Mouse (Mus musculus) ES-E14 (cell line): ENCODE results near the gene Ehbp1. TPM values are rescaled to one million over a fixed set of nuclear protein-coding genes. Genes with fewer than 3 reads are reported as not detected.

Source experiments
- DNase-seq: peaks from one replicate; pipeline ENCODE4 v3.0.0-alpha.2; 2013; ENCODE audit warnings: low read depth, low spot score
- H3K27ac ChIP-seq: 2 replicates; pipeline ENCODE4 v1.5.1; 2012; ENCODE audit warnings: low read depth, mild to moderate bottlenecking, low read length, moderate library complexity, mixed read lengths; ENCODE audit not compliant: poor library complexity, insufficient read depth, severe bottlenecking
- H3K36me3 ChIP-seq: 2 replicates; pipeline ENCODE4 v1.6.1; 2012; ENCODE audit warnings: mild to moderate bottlenecking, low read length, moderate library complexity, mixed read lengths; ENCODE audit not compliant: control insufficient read depth, poor library complexity, insufficient read depth, severe bottlenecking
- H3K4me1 ChIP-seq, 2 experiments: fragments of 150-350 bp in 1 of 2; sonication (generic) in 1 of 2; 2 replicates each; pipeline ENCODE4 v1.6.1; 2012; ENCODE audit warnings: low read length in 2 of 2, mild to moderate bottlenecking in 1 of 2, mixed read lengths in 1 of 2; ENCODE audit not compliant: control insufficient read depth in 2 of 2, insufficient read depth in 2 of 2, poor library complexity in 1 of 2
- H3K4me3 ChIP-seq, 2 experiments: fragments of 150-350 bp in 1 of 2; sonication (generic) in 1 of 2; 2 replicates each; pipeline ENCODE4 v1.5.1; 2012; ENCODE audit warnings: low read length in 2 of 2, low read depth in 1 of 2, mild to moderate bottlenecking in 1 of 2, mixed read lengths in 1 of 2; ENCODE audit not compliant: insufficient read depth in 1 of 2, poor library complexity in 1 of 2, severe bottlenecking in 1 of 2
- H3K9ac ChIP-seq: 2 replicates; pipeline ENCODE4 v1.6.1; 2012; ENCODE audit warnings: low read depth, mild to moderate bottlenecking, low read length, mixed read lengths; ENCODE audit not compliant: poor library complexity, insufficient read depth, severe bottlenecking
- H3K9me3 ChIP-seq: fragments of 150-350 bp; sonication (generic); 2 replicates; pipeline ENCODE4 v1.6.1; 2012; ENCODE audit warnings: low read depth, mild to moderate bottlenecking, low read length; ENCODE audit not compliant: control insufficient read depth, insufficient read depth
- CHD2 ChIP-seq: IDR thresholded peaks from 2 replicates; pipeline ENCODE4 v1.6.1; 2014; ENCODE audit warnings: mild to moderate bottlenecking, low read depth, low read length, inconsistent platforms
- HCFC1 ChIP-seq: IDR thresholded peaks from 2 replicates; pipeline ENCODE4 v1.6.1; 2012; ENCODE audit warnings: low read length, inconsistent platforms, borderline replicate concordance; ENCODE audit not compliant: insufficient read depth
- MAFK ChIP-seq: IDR thresholded peaks from 2 replicates; pipeline ENCODE4 v1.6.1; 2014; ENCODE audit warnings: mild to moderate bottlenecking, low read depth, low read length, inconsistent platforms; ENCODE audit not compliant: insufficient read depth
- ZC3H11A ChIP-seq: IDR thresholded peaks from 2 replicates; pipeline ENCODE4 v1.6.1; 2012; ENCODE audit warnings: low read depth, mild to moderate bottlenecking, inconsistent platforms, low read length, borderline replicate concordance
- ZNF384 ChIP-seq: IDR thresholded peaks from 2 replicates; pipeline ENCODE4 v1.6.1; 2012; ENCODE audit warnings: low read depth, low read length, inconsistent platforms
- in situ Hi-C, 2 experiments: fragments of 600-800 bp; cut with MboI; formaldehyde crosslinking; loops; one replicate each; pipeline ENCODE4 v1.15.1; 2025; ENCODE audit warnings: low sequenced_read_pairs in 2 of 2, inconsistent platforms in 1 of 2; ENCODE audit not compliant: unreplicated experiment in 2 of 2
- total RNA-seq: library from RNA; depleted of rRNA; stranded (reverse); fragments of 300-350 nt; gene quantifications from 2 replicates; pipeline ENCODE4 v1.2.3, GENCODE M21; 2012

Ehbp1 gene
- total RNA-seq, 1 experiment: 10.9 TPM

- no peak overlapping the region for H3K4me3 ChIP-seq
- no peak overlapping the region for H3K9ac ChIP-seq
- in situ Hi-C loops: no loop called here
- peaks cover 1% of the 10 kb centered on the region; the same call in 1 of the 2 replicates for H3K9me3 ChIP-seq
- TF ChIP-seq HCFC1: no peak
- TF ChIP-seq CHD2: no peak
- TF ChIP-seq ZNF384: no peak
- H3K36me3 ChIP-seq: no peaks in the 10 kb centered on the region
- no peaks in the 10 kb centered on the region for H3K4me1 ChIP-seq
- no peak for DNase-seq
- H3K27ac ChIP-seq: no peak overlapping the region
These were observed 163.5 kb downstream of the Ehbp1 start for GRCm38 (mm10) chr11:22178569-22178968.

- no peak for TF ChIP-seq ZNF384
- no peak for TF ChIP-seq HCFC1
- TF ChIP-seq ZC3H11A: no peak
- TF ChIP-seq CHD2: no peak
- no peak for TF ChIP-seq MAFK
- H3K4me3 ChIP-seq: no peak overlapping the region
- H3K4me1 ChIP-seq: no peaks in the 10 kb centered on the region
- DNase-seq: no peak
- H3K9me3 ChIP-seq: peaks cover 1% of the 10 kb centered on the region; the same call in 1 of the 2 replicates
- no peak overlapping the region for H3K9ac ChIP-seq
- in situ Hi-C loops: no loop called here
- no peak overlapping the region for H3K27ac ChIP-seq
- no peaks in the 10 kb centered on the region for H3K36me3 ChIP-seq
These were observed 167.8 kb downstream of the Ehbp1 start for GRCm38 (mm10) chr11:22174311-22174710.

- in situ Hi-C loops: no loop called here
- H3K27ac ChIP-seq: no peak overlapping the region
- H3K4me3 ChIP-seq: no peak overlapping the region
- no peaks in the 10 kb centered on the region for H3K4me1 ChIP-seq
- H3K9me3 ChIP-seq: no peaks in the 10 kb centered on the region
- H3K36me3 ChIP-seq: no peaks in the 10 kb centered on the region
- no peak for DNase-seq
- TF ChIP-seq MAFK: no peak
- TF ChIP-seq ZNF384: no peak
- no peak for TF ChIP-seq ZC3H11A
- TF ChIP-seq CHD2: no peak
- TF ChIP-seq HCFC1: no peak
- no peak overlapping the region for H3K9ac ChIP-seq
These were observed 171.0 kb downstream of the Ehbp1 start for GRCm38 (mm10) chr11:22170962-22171638.

GRCm38 (mm10) chr11:22157882-22158281, 184.2 kb downstream of the Ehbp1 start:
- TF ChIP-seq MAFK (no peak), CHD2 (no peak), ZC3H11A (no peak), HCFC1 (no peak)
- H3K9ac ChIP-seq: no peak overlapping the region
- no peaks in the 10 kb centered on the region for H3K9me3 ChIP-seq
- in situ Hi-C loops: no loop called here
- H3K4me3 ChIP-seq: no peak overlapping the region
- H3K36me3 ChIP-seq: no peaks in the 10 kb centered on the region
- no peaks in the 10 kb centered on the region for H3K4me1 ChIP-seq
- DNase-seq: no peak
- H3K27ac ChIP-seq: no peak overlapping the region

GRCm38 (mm10) chr11:22156182-22156581, 185.9 kb downstream of the Ehbp1 start:
- Histone ChIP-seq H3K27ac (no peak overlapping the region), H3K9ac (no peak overlapping the region), H3K4me1 (no peaks in the 10 kb centered on the region), H3K36me3 (no peaks in the 10 kb centered on the region), H3K4me3 (no peak overlapping the region), H3K9me3 (no peaks in the 10 kb centered on the region)
- TF ChIP-seq ZNF384 (no peak), HCFC1 (no peak), ZC3H11A (no peak), MAFK (no peak), CHD2 (no peak)
- in situ Hi-C loops: no loop called here
- DNase-seq: no peak
